Mouse (Mus musculus): ENCODE measurements around the gene Dcpp2. TPM values are rescaled to one million over a fixed set of nuclear protein-coding genes. Genes with fewer than 3 reads are reported as not detected.

Dcpp2 gene
- polyA plus RNA-seq, 1 experiment from 2014 or later: not detected

GRCm38 (mm10) chr17:23853292-23853691 lies 27.4 kb upstream of the Dcpp2 start:
- no peaks in the 10 kb centered on the region for H3K4me1 ChIP-seq (replicated peaks; ENCODE audit: control insufficient read depth, insufficient read depth, low read length)
- no peak overlapping the region for H3K4me3 ChIP-seq (ENCODE audit: low read depth, low read length)
- ATAC-seq (ENCODE audit: low FRiP score): no peak
- peak; percentile 72 for DNase-seq (ENCODE audit: low spot score)
- WGBS: 31% methylated on average over 5 of the region's 5 CpGs
- H3K4me2 ChIP-seq (replicated peaks; ENCODE audit: low read depth, low read length): no peak overlapping the region
- H3K9ac ChIP-seq (ENCODE audit: low read depth, low read length): no peak overlapping the region
- no peaks in the 10 kb centered on the region for H3K27me3 ChIP-seq (ENCODE audit: control insufficient read depth, insufficient read depth, low read length)
- no peaks in the 10 kb centered on the region for H3K36me3 ChIP-seq (ENCODE audit: control insufficient read depth, insufficient read depth, low read length)
- no peaks in the 10 kb centered on the region for H3K9me3 ChIP-seq (ENCODE audit: control insufficient read depth, low read length)
- H3K27ac ChIP-seq (ENCODE audit: low read depth, low read length): no peak overlapping the region

GRCm38 (mm10) chr17:23854229-23854765 lies 26.4 kb upstream of the Dcpp2 start:
- Histone ChIP-seq H3K4me3 (ENCODE audit: low read depth, low read length) (no peak overlapping the region), H3K9ac (ENCODE audit: low read depth, low read length) (no peak overlapping the region), H3K9me3 (ENCODE audit: control insufficient read depth, low read length) (no peaks in the 10 kb centered on the region), H3K27me3 (ENCODE audit: control insufficient read depth, insufficient read depth, low read length) (no peaks in the 10 kb centered on the region), H3K4me2 (replicated peaks; ENCODE audit: low read depth, low read length) (no peak overlapping the region), H3K4me1 (replicated peaks; ENCODE audit: control insufficient read depth, insufficient read depth, low read length) (no peaks in the 10 kb centered on the region), H3K27ac (ENCODE audit: low read depth, low read length) (no peak overlapping the region), H3K36me3 (ENCODE audit: control insufficient read depth, insufficient read depth, low read length) (no peaks in the 10 kb centered on the region)
- 84% methylated on average over 10 of the region's 10 CpGs for WGBS
- ATAC-seq (ENCODE audit: low FRiP score) (no peak), DNase-seq (ENCODE audit: low spot score) (no peak)

- no peaks in the 10 kb centered on the region for H3K27me3 ChIP-seq (ENCODE audit: control insufficient read depth, insufficient read depth, low read length)
- ATAC-seq (ENCODE audit: low FRiP score) (no peak), DNase-seq (ENCODE audit: low spot score) (no peak)
- no peak overlapping the region for H3K27ac ChIP-seq (ENCODE audit: low read depth, low read length)
- H3K9ac ChIP-seq (ENCODE audit: low read depth, low read length): no peak overlapping the region
- 86% methylated on average over 6 of the region's 6 CpGs for WGBS
- no peaks in the 10 kb centered on the region for H3K9me3 ChIP-seq (ENCODE audit: control insufficient read depth, low read length)
- no peak overlapping the region for H3K4me3 ChIP-seq (ENCODE audit: low read depth, low read length)
- H3K36me3 ChIP-seq (ENCODE audit: control insufficient read depth, insufficient read depth, low read length): no peaks in the 10 kb centered on the region
- H3K4me1 ChIP-seq (replicated peaks; ENCODE audit: control insufficient read depth, insufficient read depth, low read length): no peaks in the 10 kb centered on the region
- no peak overlapping the region for H3K4me2 ChIP-seq (replicated peaks; ENCODE audit: low read depth, low read length)
Observed at GRCm38 (mm10) chr17:23857193-23857592, 23.5 kb upstream of the Dcpp2 start.

GRCm38 (mm10) chr17:23857913-23858312 lies 22.8 kb upstream of the Dcpp2 start:
- no peak overlapping the region for H3K27ac ChIP-seq (ENCODE audit: low read depth, low read length)
- DNase-seq (ENCODE audit: low spot score) (no peak), ATAC-seq (ENCODE audit: low FRiP score) (no peak)
- WGBS: 78% methylated on average over 2 of the region's 2 CpGs
- H3K4me2 ChIP-seq (replicated peaks; ENCODE audit: low read depth, low read length): no peak overlapping the region
- H3K4me3 ChIP-seq (ENCODE audit: low read depth, low read length): no peak overlapping the region
- H3K27me3 ChIP-seq (ENCODE audit: control insufficient read depth, insufficient read depth, low read length): no peaks in the 10 kb centered on the region
- no peak overlapping the region for H3K9ac ChIP-seq (ENCODE audit: low read depth, low read length)
- H3K4me1 ChIP-seq (replicated peaks; ENCODE audit: control insufficient read depth, insufficient read depth, low read length): no peaks in the 10 kb centered on the region
- H3K9me3 ChIP-seq (ENCODE audit: control insufficient read depth, low read length): no peaks in the 10 kb centered on the region
- no peaks in the 10 kb centered on the region for H3K36me3 ChIP-seq (ENCODE audit: control insufficient read depth, insufficient read depth, low read length)

- H3K4me3 ChIP-seq (ENCODE audit: low read depth, low read length): no peak overlapping the region
- ATAC-seq (ENCODE audit: low FRiP score): no peak
Observed at GRCm38 (mm10) chr17:23862926-23863325, 17.8 kb upstream of the Dcpp2 start.

GRCm38 (mm10) chr17:23867756-23868155 lies 12.9 kb upstream of the Dcpp2 start, which contains the start of gene Prss21:
TSS of gene Prss21 (plus strand) at chr17:23868056.
- Histone ChIP-seq H3K27ac (ENCODE audit: low read depth, low read length) (no peak within 1 kb of the TSS), H3K4me3 (ENCODE audit: low read depth, low read length) (no peak within 1 kb of the TSS), H3K4me2 (replicated peaks; ENCODE audit: low read depth, low read length) (no peak within 1 kb of the TSS), H3K9ac (ENCODE audit: low read depth, low read length) (no peak within 1 kb of the TSS), H3K4me1 (replicated peaks; ENCODE audit: control insufficient read depth, insufficient read depth, low read length) (no peaks in the 10 kb centered on the region), H3K9me3 (ENCODE audit: control insufficient read depth, low read length) (no peaks in the 10 kb centered on the region), H3K36me3 (ENCODE audit: control insufficient read depth, insufficient read depth, low read length) (no peaks in the 10 kb centered on the region), H3K27me3 (ENCODE audit: control insufficient read depth, insufficient read depth, low read length) (no peaks in the 10 kb centered on the region)
- no peak for DNase-seq (ENCODE audit: low spot score)
- no peak for ATAC-seq (ENCODE audit: low FRiP score)
- WGBS: 77% methylated on average over 15 of the region's 15 CpGs

More at GRCm38 (mm10) chr17:23862926-23863325, 17.8 kb upstream of the Dcpp2 start:
- H3K27me3 ChIP-seq (ENCODE audit: control insufficient read depth, insufficient read depth, low read length): no peaks in the 10 kb centered on the region
- WGBS: 85% methylated on average over 4 of the region's 4 CpGs
- no peaks in the 10 kb centered on the region for H3K36me3 ChIP-seq (ENCODE audit: control insufficient read depth, insufficient read depth, low read length)
- no peaks in the 10 kb centered on the region for H3K4me1 ChIP-seq (replicated peaks; ENCODE audit: control insufficient read depth, insufficient read depth, low read length)
- no peak for DNase-seq (ENCODE audit: low spot score)
- H3K4me2 ChIP-seq (replicated peaks; ENCODE audit: low read depth, low read length): no peak overlapping the region
- no peak overlapping the region for H3K9ac ChIP-seq (ENCODE audit: low read depth, low read length)
- H3K27ac ChIP-seq (ENCODE audit: low read depth, low read length): no peak overlapping the region
- no peaks in the 10 kb centered on the region for H3K9me3 ChIP-seq (ENCODE audit: control insufficient read depth, low read length)

- H3K27ac ChIP-seq (ENCODE audit: low read depth, low read length): no peak overlapping the region
- H3K27me3 ChIP-seq (ENCODE audit: control insufficient read depth, insufficient read depth, low read length): no peaks in the 10 kb centered on the region
- H3K9me3 ChIP-seq (ENCODE audit: control insufficient read depth, low read length): no peaks in the 10 kb centered on the region
- no peak for DNase-seq (ENCODE audit: low spot score)
- no peak overlapping the region for H3K4me3 ChIP-seq (ENCODE audit: low read depth, low read length)
- WGBS: 92% methylated on average over 11 of the region's 11 CpGs
- no peaks in the 10 kb centered on the region for H3K4me1 ChIP-seq (replicated peaks; ENCODE audit: control insufficient read depth, insufficient read depth, low read length)
- H3K9ac ChIP-seq (ENCODE audit: low read depth, low read length): no peak overlapping the region
- no peak for ATAC-seq (ENCODE audit: low FRiP score)
- no peaks in the 10 kb centered on the region for H3K36me3 ChIP-seq (ENCODE audit: control insufficient read depth, insufficient read depth, low read length)
- H3K4me2 ChIP-seq (replicated peaks; ENCODE audit: low read depth, low read length): no peak overlapping the region
Observed at GRCm38 (mm10) chr17:23868513-23868912, 12.2 kb upstream of the Dcpp2 start.

GRCm38 (mm10) chr17:23873884-23874856 lies 6.5 kb upstream of the Dcpp2 start:
- WGBS: 56% methylated on average over 8 of the region's 8 CpGs
- H3K36me3 ChIP-seq (ENCODE audit: control insufficient read depth, insufficient read depth, low read length): no peaks in the 10 kb centered on the region
- H3K4me1 ChIP-seq (replicated peaks; ENCODE audit: control insufficient read depth, insufficient read depth, low read length): no peaks in the 10 kb centered on the region
- no peaks in the 10 kb centered on the region for H3K27me3 ChIP-seq (ENCODE audit: control insufficient read depth, insufficient read depth, low read length)
- H3K9ac ChIP-seq (ENCODE audit: low read depth, low read length): no peak overlapping the region
- H3K9me3 ChIP-seq (ENCODE audit: control insufficient read depth, low read length): no peaks in the 10 kb centered on the region
- H3K4me3 ChIP-seq (ENCODE audit: low read depth, low read length): no peak overlapping the region
- ATAC-seq (ENCODE audit: low FRiP score): peak; percentile 45; the same call in 1 of the 2 replicates
- H3K27ac ChIP-seq (ENCODE audit: low read depth, low read length): no peak overlapping the region
- peak; percentile 69 for DNase-seq (ENCODE audit: low spot score)
- no peak overlapping the region for H3K4me2 ChIP-seq (replicated peaks; ENCODE audit: low read depth, low read length)

Data from hindbrain, embryonic 11.5 days (tissue).